Mouse (Mus musculus) adrenal gland, adult 2 months (tissue): Measurements from ENCODE around the gene Ubox5. TPM values are rescaled to one million over a fixed set of nuclear protein-coding genes. Genes with fewer than 3 reads are reported as not detected.
"Not testable (repeated sequence)": the region's sequence is repeated elsewhere in the genome, so short reads cannot be mapped to it uniquely, and the experiment has no call there.

ENCODE experiments used
- DNase-seq: peaks from one replicate; pipeline ENCODE4 v3.0.0; 2021
- long read RNA-seq: library from polyadenylated mRNA; stranded (forward); transcript quantifications from one replicate; pipeline ENCODE4 v2.0.0, GENCODE M21; 2021
- polyA plus RNA-seq: library from polyadenylated mRNA; depleted of rRNA; stranded (reverse); fragments of >200 nt; gene quantifications from 2 replicates; pipeline ENCODE4 v1.2.3, GENCODE M21; 2012; rRNA removed
- total RNA-seq, 2 experiments: library from RNA; stranded (reverse); gene quantifications; 2 replicates each; pipeline ENCODE4 v1.2.3; 2021

Ubox5 gene
- total RNA-seq: 1 to 10 TPM; 6.4 to 7.1 TPM
- 5.8 and 6.3 TPM in 2 replicates for polyA plus RNA-seq
- long read RNA-seq, partial matches to known transcripts: 2 of 12 reads
- long read RNA-seq, other reads (novel, unspliced or antisense): 10 of 12 reads

DNA sequence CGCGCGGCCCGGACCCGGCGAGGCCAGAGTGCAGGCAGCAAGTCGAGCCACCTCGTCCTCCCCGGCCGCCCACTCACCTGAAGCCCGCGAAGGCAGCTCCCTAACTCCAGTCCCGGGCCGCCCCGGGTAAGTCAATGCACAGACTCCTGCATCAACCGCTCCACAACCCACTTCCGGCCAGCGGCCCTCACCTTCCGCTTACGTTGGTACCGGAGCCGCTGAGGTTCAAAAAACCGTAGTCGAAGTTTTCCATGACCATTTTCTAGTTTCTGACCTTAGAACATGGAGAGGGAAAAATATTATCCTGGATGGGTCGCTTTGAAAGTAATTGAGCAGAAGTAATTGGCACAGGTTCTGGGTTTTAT lies at the start of gene Ubox5, which contains the start of gene Fastkd5:
Ubox5 (minus strand) TSS at position 200 of the 365 bp plus-strand sequence.
Fastkd5 (minus strand) TSS at position 189 of the 365 bp plus-strand sequence.
- DNase-seq: peak; percentile 93

DNA sequence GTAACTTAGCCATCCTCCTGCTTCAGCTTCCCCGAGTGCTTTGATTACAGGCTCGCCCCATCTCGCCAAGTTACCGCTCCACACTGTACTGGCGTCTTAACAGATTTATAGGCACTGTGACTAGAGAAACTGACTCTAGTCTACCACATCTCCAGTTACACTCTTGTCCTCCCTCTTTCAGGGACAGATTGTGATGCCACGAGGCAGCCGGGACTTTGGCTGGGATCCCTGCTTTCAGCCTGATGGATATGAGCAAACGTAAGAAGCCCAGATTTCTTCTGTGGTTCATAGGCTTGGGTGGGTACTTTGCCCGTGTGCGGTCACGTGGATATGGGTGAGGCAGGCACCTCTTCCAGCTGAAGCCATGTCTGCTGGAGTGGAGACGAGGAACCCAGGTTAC lies 49.3 kb upstream of the Ubox5 start:
- DNase-seq: no peak

DNA sequence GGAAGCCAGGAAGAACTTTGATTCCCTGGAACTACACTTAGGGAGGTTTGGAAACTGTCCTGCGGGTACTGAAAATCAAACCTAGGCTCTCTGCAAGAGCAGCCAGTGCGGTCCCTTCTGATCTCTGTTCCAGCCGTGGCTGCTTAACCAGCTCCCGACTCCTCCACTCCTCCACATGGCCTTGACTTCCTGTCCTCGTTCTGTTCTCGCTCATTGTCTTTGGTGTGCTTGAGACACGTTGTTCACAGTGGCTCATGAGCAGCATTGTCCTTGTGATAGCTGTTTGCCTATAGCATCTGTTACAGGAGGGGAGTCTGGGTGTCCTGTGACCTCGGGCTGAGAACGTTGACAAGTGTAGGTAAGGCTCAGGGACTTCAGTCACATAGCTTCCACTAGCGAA lies 47.4 kb upstream of the Ubox5 start:
- peak; percentile 54 for DNase-seq

DNA sequence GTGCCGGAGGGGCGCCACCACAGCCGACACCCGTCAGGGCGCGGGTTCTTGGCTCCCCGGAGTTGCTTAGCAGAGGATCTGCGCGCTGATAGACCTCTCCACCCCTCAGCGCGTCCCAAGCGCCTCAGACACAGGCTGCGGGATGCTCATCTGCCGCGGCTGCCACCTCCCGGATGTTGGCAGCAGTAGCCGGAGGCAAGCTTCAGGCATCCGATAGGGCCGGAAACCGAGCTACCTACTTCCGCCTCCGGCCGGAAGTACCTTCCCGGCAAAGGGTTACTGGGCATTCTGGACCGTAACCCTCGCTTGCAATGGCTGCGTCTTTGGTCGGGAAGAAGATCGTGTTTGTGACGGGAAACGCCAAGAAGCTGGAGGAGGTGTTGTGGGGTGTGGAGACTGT lies 37.7 kb upstream of the Ubox5 start, which contains the start of gene Itpa:
Itpa (plus strand) TSS at position 52 of the 400 bp plus-strand sequence.
- DNase-seq: peak; percentile 91

DNA sequence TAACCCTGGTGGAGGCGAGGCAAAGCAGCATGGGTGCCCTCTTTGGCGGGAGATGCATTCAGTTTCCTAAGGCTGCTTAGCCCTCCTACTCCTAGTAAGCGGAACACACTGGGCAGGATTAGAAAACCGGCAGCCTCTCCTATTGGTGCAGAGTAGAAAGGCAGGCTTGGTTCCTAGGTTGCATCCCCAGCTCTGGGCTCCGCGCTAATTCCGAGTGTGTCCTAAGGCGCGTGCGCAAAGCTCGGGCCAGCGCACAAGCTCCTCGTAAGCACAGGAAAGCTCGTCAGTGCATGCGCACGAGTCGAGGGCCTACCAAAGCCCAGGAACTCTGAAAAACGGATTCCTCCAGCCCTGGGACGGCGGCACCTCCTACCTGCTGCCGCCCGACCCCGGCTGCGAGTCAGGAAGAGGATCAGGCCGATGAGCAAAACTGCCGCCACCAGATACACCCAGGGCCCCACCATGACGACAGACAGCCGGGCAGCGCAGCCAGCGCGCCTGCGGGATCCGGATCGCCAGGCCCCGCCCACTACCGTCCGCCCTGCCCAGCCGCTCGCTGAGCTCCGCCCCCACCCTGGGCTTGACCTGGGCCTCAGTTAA lies 34.4 kb upstream of the Ubox5 start, which contains the start of gene Ddrgk1:
Ddrgk1 (minus strand) TSS at position 558 of the 600 bp plus-strand sequence.
- peak; percentile 96 for DNase-seq

DNA sequence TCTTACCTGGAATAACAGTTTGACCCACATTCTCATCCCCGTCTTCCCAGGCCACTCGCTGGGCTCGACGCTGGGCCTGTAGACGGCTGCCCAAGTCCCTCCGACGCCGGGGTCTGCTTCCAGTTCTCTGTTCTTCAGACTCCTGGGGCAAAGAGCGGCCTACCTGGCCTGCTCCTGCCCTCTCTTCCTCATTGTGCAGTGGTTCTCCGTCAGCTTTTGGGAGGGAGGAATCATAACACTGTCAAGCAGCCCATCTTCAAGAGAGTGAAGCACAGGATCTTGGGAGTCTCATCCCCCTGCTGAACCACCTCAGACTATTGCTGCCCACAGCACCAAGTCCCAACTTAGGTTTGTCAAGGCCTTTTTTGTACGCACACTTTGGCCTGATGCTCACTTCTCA lies 33.5 kb upstream of the Ubox5 start:
- DNase-seq: no peak

DNA sequence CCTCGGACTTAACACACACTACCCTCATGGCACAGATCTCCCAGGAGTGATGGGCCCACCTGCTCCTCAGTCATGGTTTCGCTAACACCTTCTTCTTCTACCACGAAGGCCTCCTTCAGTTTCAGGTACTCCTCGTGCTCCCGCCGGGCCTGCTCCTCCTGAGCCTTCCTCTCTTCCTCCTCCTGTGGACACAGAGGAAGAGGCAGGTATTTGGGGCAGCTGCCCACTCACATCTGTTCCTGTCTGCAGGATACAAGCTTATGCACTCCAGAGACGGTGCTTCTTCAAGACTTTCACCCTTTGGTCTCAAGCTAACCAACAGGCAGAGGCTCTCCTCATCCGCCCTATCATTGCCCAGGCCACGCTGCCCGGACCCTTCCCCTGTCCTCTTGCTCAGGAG lies 28.7 kb upstream of the Ubox5 start:
- DNase-seq: no peak

DNA sequence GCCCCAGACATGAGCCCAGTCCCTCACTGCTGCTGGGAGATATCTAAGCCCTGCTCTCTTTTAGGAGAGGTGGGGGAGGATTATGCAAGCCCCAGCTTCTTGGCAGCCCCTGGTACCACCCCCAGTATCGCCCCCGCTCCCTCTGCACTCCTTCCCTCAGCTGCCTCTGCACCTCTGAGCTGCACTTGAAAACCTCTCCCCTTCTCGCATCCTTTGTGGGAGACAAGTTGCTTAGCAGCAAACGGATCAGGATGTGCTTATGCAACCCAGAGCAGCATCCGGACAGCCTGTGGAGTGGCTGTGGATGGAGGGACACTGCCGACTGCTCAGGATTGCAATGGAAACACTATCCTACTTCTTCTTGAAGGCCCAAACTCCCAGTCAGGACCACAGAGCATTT lies 27.7 kb upstream of the Ubox5 start:
- DNase-seq: no peak

DNA sequence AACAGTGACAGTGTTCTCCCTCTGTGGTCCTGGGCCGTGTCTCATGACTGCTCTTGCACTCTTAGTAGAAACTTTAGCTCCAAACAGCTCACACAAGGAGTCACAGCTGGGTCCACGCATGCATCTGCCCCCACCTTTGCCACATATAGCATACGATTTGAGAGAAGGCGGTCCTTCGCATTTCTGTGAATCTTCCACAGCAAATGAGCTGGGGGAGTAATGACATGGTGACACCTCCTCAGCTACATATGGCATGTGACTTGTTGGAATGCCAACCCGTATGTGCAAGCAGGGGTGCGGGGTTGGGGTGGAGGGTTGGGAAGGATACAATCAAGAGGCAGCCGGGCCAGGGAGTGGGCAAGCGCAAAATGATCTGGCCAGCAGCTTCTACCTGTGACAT lies 26.7 kb upstream of the Ubox5 start:
- DNase-seq: no peak

DNA sequence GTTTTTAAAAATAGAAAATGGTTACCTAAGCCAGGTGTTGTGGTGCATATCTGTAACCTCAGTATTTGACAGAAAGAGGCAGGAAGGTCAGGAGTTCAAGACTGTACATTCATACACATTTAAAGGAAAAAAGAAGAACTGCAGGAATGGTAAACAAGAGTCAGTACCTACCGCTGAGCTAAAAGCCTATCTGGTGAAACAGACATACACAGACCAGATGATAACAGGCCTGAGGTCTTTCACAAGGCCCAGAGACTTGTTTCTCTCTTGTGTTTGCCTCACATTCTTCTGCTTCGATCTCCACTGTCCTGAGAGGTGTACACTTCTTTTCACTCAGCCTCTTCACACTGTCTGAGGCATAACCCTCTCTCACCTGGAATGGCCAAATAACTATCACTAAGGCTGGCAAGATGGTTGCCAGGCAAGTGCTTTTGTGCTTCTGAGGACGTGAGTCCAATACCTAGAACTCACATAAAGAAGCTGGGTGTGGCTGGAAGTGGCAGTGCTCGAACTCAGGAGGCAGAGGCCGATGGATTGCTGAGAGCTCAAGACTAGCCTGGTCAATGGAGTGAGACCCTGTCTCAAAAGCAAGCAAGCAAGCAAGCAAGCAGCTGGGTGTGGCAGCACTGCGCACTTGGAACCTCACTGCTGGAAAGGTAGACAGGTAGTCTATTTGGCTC lies 26.0 kb upstream of the Ubox5 start:
- DNase-seq: no peak

DNA sequence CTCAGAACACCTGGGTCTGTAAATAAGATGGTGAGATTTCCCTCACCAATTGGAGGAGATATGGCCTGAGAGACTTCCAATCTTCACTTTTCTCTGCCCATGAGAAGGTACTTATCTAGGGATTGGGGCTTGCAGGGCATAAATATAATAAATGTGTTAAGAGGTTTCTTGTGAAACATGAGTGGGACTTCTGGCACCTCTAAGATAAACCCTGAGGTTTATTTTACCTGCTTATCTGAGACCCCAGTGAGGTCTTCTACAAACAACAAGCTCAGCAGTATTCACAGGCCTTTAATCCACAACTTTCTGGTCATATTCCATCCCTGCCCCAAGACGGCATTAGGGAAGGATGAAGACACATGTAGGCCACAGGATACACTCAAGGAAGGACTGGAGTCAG lies 23.9 kb upstream of the Ubox5 start:
- DNase-seq: no peak

DNA sequence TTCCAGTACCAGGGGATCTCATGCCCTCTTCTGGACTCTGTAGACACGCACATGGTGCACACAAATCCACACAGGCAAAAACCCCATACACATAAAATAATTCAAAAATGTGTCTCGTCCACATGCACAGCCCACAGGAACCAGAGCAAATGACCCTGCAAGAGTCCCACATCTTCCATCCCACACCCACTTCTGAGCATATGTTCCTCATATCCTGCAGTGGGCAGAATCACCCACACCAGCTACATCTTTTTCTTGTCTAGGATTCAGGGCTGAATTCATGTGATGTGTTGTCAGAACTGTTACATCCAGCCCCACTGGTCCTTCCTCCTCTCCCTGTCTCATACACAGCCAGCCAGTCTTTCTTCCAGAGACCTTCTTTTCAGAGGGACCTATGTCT lies 23.5 kb upstream of the Ubox5 start:
- no peak for DNase-seq

DNA sequence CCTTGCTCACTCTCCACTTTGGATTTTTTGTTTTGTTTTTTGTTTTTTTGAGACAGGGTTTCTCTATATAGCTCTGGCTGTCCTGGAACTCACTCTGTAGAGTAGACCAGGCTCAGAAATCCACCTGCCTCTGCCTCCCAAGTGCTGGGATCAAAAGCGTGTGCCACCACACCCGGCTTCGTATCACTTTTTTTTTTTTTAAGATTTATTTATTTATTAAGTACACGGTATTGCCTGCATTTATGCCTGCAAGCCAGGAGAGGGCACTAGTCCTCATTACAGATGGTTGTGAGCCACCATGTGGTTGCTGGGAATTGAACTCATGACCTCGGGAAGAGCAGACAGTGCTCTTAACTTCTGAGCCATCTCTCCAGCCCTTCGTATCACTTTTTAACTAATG lies 19.2 kb upstream of the Ubox5 start:
- not testable (repeated sequence) for DNase-seq

DNA sequence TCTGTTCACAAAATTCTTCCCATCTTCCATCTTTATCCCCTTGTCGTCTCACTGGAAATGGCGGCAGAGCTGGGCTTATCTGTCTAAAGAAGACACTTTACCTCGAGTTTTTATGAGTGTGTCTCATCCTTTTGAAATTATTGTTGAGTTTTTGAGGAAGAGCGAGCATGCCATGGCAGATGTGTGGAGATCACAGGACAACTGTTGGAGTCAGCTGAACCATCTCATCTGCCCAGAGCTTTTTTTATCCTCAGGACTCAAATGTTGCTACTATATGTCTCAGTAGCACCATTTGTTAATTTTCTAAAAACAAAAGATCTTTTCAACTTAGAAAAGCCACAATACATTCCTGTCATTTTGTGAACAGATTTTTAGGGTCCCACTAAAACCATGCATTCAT lies 15.4 kb upstream of the Ubox5 start:
- DNase-seq: no peak

DNA sequence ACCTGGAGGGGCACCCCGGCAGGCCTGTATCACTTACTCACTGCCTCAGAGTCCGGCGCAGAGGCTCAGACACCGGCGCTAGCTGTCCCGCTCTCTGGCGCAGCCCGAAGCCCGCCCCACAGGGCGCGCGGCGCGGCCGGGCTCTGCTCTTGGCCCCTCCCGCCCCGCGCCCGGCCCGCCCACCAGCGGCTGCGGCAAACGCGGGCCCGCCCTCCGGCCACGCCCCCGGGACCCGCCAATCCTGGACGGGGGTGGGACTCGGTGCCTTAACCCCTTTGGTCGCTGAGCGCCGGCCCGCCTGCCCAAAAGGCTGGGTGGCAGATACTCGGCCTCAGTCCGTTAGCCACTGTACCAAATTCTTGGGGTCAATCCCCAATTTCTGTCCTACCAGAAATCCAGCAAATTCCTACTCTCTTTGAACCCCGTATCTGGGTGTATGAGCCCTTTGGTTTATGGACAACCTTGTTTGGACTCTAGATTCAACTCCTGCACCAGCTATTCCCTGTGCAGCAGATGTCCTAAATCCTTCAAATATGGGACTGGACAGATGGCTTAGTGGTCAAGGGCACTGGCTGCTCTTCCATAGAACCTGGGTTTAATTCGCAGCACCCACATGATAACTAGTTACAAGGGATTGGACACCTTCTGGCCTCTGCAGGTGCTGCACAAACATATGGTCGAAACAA lies 13.0 kb upstream of the Ubox5 start, which contains the start of gene Lzts3:
Lzts3 (minus strand) TSS at position 120 of the 686 bp plus-strand sequence.
- DNase-seq: peak; percentile 98

DNA sequence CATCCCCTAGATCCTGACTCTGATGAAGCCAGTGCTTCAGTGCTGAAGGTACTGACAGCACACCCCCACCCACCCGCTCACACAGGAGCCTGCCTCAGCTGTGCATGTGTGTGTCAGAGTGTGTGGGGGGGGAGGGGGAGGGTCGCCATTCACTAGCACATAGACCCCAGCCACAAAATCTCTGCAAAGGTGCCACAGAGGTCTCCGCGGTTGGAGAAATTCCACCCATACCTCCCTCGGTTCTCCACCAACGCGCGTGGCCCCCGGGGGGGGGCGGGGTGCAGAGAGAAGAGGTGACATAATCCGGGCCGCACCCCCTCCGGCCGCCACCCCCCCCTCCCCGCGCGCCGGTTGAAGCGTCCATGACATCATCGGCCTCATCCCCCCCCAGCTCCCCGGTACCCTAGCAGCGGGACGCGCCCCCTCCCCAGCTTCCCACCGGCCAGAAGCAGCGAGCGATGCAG lies 12.4 kb upstream of the Ubox5 start:
- DNase-seq: no peak

DNA sequence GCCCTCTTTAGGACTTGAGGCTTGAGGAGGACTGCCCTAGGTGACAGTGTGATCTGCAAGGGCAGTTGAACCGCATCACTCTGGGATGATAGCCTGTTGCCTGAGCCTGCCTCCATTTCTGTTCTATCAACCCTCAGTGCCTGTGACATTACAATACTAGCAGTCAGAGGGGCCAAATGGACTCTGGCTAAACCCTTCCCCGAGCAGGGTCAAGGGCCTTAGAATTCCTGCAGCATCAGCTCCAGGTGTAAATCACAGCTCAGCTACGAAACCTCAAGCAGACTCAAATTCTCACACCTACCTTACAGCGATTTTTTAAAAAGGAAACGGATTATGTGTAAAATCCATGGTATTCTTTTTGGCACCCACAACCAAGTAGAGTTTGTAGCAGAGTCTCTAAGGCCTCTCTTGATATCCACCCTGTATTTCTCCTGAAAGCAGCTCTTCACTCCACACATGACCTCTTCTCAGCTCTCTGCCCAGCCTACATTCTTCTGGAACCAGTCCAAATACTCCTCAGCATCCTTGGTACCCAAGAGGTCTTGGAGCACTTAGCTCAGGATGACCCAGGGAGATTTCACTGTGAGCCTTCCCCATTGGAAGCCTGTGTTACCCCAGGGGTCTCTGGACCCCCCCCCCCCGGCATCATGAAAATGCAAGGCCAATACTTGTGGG lies 11.7 kb upstream of the Ubox5 start:
- DNase-seq: no peak

DNA sequence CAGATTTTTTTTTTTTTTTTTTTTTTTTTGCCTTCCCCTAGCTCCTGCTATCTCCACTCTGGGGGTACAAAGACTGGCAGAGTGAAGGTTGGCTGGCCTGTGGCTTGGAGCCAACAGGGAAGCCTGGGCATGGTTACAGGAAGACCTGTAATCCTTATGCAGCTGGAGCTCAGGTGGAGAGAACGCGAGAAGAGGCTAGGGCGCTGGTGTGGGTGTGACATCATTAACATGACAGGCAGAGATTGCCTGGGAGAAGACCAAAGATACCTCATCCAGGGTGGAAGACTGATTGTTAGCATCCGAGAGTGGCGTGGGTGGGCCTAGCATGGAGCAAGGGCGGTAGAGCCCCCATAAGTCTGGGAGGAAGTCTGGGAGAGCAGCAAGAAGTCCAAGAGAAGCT lies 9.4 kb upstream of the Ubox5 start:
- DNase-seq: no peak

DNA sequence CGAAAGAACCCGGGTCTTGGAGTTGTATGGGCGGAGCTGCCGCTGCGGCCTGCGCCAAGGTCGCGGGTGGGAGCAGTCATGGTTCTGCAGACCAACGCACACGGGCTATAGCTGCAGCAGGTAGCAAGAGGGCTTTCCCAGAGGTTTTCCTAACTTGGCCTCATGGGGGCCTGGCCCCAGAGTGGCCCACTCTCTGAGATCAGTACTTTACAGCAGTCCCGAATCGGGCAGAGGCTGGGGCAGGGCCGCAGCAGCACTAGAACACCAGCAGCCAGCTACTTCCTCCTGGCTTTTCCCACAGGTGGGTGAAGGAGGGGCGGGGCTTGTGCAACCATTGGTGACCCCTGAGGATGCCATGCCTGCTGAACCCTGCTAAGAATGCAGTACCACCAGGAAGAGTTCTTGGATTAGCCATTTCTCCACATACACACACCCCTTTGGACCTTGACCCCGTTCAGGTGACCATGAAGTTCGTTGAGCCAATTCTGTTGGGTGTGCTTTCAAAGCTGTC lies 8.3 kb upstream of the Ubox5 start:
- DNase-seq: peak; percentile 66

DNA sequence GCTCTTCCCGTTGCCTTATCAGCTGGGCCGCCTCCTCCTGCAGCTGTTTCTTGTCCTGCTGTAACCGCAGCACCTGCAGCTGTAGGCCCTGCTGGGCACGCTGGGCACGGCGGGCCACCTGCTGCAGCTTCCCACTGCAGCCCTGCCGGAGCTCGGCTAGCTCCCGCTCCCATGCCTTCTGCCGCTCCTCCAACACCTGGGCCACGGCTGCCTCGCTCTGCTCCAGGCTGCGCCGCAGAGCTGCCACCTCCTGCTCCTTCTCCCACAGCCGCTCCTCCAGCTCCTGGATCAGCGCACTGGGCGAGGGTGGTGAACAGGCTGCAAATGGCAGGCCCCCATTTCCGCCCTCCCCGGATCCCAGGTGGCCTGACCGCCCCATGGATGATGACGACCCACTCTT lies 6.0 kb upstream of the Ubox5 start:
- DNase-seq: no peak

DNA sequence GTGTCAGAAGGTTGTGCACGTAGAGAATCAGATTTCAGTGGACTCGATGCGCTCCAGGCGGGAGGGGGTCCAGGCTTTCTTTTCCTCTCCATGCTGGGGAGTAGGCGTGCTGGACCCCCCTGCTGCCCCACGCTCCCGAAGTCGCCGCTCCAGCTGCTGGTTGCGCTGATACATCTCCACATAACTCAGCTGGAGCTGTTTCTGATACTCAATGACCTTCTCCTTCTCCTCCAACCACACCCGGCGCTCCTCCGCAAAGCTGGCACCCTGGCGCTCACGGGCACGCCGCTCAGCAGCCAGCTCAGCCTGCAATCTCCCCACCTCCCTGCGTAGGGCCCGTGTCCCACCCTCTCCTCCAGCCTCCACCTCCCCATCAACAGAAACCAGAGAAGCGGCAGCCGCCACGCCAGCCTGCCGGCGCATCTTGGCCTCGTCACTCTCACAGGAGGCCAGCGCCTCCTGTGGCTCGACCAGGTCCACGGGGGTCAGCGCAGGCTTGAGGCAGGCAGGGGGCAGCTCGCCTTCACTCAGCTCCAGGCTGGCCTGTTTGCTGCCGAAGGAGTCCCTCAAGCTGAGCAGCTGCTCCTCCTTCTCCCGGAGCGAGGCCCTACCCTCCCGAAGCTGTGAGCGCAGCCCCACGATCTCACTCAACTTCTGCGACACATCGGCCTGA lies 5.0 kb upstream of the Ubox5 start:
- DNase-seq: peak; percentile 33
